Mouse (Mus musculus): Measurements from ENCODE around the gene Mpzl2. TPM values are rescaled to one million over a fixed set of nuclear protein-coding genes. Genes with fewer than 3 reads are reported as not detected.

Gene Mpzl2
- polyA plus RNA-seq (2017; shearing (Covaris generic)): under 1 TPM; 0.16 to 0.24 TPM

DNA sequence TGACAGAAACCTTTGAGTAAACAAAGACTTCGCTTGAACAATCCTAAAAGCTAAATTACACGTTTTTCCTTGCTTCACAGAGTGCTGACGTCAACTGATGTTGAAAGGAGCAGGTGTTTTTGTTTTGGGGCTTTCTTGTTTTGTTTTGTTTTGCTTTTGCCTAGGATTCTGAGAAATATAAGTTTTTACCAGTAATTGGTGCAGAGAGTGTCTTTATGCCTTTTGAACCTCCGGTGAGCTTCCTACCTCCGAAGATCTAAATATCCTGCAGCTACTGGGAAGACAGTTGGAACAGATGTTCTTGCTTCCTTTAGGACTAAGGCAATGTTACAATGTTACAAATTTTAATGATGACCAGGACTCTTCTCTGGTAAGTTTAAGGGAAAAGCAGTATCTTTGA lies at the start of gene Mpzl2:
Gene Mpzl2 (plus strand): TSS at position 301 of the 400 bp plus-strand sequence.
- ATAC-seq: no peak

DNA sequence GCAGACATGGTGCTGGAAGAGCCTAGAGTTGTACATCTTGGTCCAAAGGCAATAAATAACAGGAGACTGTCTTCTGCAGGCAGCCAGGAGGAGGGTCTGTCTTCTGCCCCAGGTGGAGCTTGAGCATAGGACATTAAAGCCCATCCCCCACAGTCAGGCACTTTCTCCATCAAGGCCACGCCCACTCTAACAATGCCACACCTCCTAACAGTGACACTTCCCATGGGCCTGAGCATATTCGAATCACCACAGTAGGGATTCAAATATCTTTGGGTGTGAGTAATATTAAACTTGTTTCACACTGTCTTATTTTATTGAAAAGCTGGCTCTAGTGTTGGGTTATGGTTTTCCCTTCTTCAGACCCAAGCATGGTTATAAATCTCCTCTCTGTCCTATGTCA lies 47.8 kb upstream of the Mpzl2 start:
- ATAC-seq: no peak

DNA sequence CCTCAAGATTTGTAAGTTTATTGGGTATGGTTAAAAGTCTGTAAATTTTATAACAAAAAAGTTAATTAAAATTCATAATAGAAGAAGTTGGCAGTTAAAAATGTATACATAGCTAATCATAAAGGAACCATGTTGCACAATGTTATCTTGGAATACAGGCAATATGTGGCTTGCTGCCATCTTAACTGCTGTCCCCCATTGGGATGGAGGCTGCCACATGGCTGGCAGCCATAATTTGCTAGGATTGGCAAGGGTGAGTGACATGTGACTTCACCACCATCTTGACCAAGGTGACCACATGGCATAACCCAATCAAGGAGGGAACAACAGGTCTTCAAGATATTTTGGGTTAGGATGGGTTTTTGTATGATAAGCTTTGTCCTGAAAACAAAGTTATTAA lies 47.3 kb upstream of the Mpzl2 start:
- ATAC-seq: no peak

DNA sequence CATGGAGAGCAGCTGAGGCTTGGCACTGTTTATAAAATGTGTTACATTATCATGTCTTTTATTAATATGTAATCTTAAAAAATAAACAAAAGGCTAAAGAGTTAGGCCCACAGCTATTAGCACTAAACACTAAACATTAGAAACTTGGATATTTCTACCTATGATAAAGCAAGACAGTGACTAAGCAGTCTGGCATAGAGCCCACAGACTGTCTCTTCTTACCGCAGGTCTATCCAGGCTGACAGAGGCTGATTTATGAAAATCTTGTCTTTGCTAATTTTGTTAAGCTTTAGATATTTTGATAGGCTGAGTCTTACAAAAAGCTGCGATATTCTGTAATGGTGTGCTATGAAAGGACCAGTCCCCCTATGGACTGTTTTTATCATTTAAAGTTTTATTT lies 46.3 kb upstream of the Mpzl2 start:
- no peak for ATAC-seq

DNA sequence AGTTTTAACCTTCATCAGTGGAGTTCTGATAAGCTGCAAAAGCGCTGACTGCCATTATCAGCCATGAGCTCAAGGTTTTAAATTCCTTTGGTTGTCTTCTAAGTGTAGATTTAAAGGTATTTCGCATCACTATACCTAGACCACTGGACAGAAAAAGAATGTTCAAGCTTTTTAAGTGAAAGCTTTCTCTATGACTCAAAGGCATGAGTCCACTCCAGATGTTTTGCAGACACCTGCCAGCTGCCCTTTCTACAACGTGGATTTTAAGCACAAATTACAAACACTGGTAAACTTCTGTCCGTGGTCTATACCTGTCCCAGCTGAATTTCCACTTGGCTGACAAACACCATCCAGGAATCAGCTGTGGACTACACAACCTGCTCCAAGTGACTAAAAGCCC lies 44.6 kb upstream of the Mpzl2 start:
- ATAC-seq: no peak

DNA sequence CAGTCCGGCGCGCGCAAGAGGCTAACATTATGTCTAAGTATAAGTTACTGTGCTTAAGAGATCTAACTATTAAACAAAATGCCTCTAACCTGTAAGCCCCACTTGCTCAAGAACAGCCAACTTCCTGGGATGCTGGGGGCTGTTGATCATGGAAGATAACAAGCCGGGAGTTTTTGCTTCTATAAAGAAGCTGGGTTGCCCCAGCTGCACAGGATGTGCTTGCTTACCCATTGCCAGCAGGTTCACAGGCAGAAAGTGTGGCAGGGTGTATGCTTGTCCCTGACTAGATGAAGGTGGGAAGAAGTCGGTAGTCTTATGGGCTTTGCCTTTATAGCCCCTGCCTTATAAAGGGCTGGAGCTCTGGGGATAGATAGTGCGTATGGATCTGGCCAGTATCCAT lies 43.0 kb upstream of the Mpzl2 start:
- peak; percentile 27 for ATAC-seq

DNA sequence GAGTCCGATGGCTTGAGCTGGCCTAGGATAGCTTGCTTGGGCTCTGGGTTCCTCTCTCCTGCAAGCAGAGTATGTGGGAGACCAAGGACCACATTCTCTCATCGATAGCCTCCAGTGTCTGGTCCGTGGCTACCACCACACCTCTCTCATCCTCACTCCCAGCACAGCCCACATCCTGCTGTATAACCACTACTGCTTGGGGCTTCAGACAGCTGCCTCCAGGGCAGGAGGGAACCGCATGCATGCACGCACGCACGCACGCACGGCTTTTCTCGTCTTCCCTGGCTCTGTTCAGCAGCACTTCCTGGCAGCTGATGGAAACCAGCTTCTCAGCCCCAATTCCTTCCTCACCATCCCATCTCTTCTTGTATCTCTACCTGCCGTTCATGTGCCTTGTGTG lies 41.5 kb upstream of the Mpzl2 start:
- ATAC-seq: peak; percentile 75

DNA sequence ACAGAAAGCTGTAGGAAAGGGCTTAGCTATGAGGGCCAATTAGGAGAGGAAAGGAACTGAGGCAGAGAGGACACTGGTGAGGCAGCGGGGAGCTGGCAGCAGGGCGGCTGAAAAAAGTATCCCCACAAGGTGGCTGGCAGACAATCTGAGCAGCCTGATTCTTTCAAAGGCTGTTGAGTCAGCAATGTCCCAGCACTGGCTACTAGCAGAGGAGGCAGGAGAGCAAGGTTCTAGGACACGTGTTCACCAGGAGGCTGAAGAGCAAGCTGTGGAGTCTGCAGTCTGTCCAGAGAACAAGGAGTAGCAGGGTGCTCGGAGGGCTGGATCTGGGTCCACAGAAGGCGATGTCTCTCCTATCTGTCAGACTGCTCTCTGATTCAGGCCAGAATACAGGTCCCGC lies 40.4 kb upstream of the Mpzl2 start:
- ATAC-seq: peak; percentile 25

DNA sequence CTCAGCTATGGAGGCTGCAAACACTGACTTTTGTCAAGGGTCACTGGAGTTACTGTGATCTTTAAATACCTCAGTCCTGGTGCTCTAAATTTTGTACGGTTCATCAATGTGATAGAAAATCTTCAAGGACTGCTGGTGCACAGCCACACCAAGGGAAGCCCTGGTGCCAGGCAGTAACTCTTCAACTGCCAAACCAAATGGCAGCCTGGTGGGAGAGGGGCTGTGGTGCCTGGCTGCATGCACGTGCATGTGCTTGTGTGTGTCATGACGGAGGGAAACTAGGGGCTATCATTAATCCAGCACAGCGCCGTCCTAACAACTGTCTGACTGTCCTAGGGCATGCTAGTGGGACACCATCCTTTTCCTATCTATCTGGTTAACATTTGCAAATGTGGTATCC lies 39.8 kb upstream of the Mpzl2 start:
- no peak for ATAC-seq

DNA sequence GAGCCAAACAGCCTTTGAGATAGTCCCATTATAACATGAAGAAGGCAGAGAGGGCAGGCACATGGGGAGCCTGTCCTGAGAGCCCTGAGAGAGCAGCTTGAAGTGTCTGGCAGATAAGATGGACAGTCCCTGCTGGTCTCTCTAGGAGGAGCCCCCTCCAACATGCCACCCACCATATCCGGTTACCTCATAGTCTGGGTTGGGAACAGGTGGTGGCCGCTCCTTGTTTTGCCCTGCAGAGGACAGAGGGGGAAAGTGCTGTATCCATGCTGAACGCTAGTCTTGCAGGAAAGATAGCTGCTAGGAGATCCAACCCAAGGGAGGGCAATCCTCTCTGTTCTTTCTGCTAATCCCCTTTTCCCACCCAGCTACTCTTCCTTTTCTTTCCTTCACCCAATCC lies 39.4 kb upstream of the Mpzl2 start:
- ATAC-seq: no peak

DNA sequence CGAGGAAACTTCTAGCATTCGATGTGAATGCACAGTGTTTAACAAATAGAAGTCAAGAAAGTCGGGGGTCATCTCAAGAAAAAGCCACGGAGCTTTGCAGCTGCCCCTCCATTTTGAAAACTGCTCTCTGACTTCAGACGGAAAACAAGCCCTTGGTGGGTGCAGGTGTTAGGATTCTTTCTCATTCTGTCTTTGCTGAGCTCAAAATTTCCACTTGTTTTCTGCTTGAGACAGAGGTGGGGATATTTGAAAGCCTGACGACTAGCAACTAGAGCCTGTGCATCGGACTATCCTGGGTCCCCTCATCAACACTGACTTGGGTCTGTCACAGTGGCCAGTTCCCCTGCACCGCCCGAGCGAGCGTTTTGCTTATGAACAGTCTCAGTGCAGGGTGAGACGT lies 32.2 kb upstream of the Mpzl2 start:
- no peak for ATAC-seq

DNA sequence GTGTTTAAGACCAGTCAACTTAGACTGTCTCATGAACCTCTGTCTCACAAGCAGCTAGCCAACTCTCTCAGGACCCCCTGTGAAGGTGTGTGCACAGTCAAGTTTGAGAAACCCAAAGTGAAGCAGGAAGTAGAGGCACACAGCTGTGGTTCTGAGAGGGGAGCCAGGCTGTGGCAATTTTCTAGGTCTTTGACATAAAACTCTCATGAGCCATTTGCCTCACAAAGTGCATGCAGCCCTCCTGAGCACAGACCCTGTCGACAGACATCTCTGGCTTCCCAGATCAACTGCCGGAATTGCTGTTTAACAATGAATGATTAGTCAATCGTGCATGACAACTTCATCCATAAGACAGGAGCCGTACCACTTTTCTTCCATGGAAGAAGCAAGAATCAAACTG lies 31.3 kb upstream of the Mpzl2 start:
- ATAC-seq: no peak

DNA sequence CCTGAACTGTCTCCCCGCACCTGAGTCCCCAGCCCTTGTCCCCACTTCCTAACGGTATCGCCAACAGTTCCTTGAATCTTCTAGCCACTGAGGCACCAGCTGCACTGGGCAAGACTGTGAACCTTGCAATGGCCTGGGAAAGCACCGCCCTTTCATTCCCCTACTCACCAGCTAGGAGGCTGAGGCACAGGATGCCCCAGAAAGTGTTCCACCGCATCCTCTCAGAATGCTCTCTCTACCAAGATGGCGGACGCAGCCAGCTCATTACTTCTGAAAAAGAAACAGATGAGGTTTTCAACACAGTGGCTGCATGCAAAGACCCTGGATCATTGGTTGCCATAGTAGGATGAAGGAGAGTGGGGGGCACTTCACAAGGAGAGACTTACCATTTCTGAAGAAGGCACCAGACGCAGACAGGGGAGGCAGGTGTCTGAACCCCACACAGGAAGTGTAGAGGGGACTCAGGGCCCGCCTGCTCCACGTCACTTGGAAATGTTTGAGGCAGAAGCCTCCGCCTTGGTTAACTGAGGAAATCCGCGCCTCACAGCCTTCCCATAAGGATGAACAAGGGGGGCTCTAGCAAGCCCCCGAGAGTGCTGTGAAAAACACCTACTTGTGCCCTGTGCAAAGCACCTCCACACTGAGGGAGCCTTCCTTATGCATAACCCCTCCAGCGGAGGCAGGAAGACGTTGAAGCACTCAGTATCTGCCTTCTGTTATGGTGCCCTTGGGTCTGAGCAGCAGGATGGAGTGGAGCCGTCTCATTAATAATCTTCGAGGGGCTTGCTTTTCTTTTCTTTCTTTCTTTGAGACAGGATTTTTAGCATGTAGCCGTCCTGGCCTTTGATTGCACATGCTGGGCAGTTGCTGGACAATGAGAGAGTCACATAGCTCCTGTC lies 30.2 kb upstream of the Mpzl2 start, which contains the start of gene Cd3e:
Gene Cd3e (minus strand): TSS at position 448 of the 899 bp plus-strand sequence.
- ATAC-seq: peak; percentile 86

DNA sequence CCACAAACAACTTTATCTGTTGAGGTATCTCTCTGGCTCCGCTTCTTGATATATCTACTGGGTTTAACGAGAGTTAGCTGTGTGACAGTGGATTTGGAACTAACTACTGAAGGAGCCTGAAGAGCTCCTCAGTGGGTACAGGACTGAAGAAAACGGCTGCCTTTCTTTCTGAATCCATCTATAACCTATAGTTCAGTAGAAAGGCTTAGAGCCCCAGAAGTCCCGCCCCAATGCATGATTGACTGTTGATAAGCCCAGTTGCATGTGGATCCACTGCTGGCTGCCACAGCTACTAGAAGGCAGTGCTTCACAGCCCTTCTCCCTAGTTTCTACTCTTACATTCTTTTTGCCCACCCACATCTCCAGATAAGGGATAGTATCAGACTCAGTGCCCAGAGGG lies 29.1 kb upstream of the Mpzl2 start:
- peak; percentile 50 for ATAC-seq

DNA sequence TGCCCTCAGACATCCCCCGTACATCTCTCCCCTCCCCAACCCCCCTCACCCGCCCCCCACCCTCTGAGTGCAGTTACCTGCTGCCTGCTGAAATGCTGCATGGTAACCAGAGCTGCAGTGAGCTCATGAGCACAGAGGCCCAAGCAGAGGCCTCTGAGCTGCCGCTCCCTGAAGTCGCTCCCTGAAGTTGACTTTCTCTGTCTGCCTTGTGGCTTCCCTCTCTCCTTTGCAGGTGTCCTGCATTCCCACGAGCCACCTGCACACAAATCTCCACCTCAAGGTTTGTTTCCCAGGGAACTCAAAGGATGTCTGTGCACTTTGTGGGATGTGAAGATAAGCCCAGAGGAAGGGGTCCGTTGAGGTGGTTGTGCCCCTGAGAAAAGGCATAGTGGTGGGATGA lies 28.3 kb upstream of the Mpzl2 start:
- no peak for ATAC-seq

DNA sequence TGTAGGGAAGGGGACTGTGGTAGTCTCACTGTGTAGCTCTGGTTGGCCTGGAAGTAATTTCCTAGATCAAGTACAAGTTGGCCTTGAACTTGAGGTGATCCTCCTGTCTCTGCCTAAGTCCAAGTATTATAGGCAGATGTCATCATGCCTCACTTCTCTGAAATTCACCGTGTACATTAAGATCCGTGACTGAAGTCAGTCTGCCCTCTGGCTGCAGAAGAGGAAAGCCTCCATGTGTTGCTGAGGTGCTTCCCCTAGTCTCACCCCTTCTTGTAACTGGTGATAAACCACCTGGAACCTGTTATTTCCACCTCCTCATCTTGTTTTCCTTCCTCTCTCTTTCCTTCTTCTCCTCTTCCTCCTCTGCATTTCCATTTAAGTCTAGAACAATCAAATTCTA lies 24.7 kb upstream of the Mpzl2 start:
- peak; percentile 71 for ATAC-seq

DNA sequence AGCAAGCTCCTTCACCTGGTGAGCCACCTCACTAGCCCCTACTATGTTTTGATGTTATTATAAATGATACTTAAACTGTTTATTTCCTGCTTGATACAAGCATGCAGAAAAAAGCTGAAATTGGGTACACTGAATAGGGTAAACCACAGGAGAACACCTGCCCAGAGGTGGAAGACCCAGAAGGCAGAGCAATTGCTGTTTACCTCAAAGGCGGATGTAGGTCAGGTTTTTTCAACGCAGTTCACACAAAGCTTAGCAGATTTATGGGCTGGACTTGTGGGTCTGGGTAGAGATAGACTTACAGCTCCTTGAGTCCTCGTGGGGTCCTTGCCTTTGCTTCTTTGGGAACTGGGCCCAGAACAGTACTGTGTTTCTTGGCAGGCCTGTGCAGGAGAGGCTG lies 23.8 kb upstream of the Mpzl2 start:
- no peak for ATAC-seq

DNA sequence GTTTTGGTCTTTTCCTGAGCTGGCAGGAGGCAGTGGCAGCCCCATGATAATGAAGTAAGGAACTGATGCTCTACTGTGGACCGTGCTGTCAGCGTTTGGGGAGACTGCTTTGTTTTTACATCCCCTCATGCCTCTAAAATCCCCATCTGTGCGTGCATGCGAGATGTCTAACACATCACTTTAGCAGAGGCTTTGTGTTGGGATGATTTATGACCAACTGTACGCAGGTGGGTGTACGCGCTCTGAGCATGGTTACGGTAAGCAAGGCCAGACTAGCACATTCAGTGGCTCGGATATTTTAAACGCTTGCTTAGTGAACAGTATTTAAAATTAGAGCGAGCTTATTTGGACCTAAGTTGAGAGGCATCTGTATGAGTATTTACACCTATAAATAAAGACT lies 21.6 kb upstream of the Mpzl2 start:
- no peak for ATAC-seq

DNA sequence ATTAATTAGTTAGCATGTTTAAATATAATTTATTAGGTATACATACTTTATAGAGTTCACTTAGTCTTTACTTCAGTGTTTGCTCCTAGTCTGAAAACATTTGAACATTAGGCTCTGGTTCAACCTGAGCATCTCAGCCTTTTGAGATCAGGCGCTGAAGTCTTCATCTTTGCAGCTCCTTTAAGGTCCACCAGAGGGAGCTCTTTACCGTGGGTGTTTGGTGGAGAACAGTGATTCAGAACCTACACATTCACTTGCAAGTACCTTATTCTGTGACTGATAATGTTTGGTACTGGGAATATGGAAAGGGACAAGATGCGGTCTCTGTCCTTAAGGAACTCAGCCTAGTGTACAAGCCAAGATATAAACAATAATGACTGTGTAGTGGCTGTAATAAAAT lies 16.8 kb upstream of the Mpzl2 start:
- ATAC-seq: peak; percentile 57

DNA sequence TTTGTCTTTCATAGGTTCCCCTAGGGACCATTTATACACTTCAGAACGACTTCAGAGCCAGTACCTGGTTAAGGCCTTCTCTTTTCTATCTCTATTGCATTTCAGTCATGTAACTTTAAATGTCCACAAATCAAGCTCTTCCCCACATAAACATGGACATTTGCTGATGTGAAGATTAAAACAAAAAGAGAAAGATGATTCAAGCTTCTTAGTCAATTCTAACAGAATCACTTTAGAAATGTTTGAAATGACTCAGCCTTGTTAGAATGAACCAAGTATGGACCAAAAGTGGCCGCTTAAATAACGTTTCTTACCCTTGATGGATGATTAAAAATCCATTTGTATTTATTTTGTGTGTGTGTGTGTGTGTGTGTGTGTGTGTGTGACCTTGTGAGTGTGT lies 16.0 kb upstream of the Mpzl2 start:
- ATAC-seq: no peak

DNA sequence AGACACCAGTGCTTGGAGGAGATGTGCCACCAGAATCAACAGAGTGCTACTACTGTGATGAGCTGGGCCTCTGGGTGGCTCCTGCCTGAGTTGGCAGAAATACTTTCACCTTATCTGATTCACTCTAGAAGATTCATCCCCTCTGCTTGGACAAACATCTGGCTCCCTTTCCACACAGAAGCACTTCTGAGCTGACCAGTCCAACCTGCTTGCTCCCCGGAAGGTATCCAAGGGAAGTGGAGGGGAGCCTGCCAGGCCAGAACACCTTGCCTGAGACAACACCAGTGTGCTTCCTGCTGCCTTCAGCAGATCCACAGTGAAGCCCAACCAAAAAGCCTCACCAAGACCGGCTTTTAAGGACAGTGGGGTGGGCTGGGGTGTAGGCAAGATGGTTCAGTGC lies 15.4 kb upstream of the Mpzl2 start:
- no peak for ATAC-seq

DNA sequence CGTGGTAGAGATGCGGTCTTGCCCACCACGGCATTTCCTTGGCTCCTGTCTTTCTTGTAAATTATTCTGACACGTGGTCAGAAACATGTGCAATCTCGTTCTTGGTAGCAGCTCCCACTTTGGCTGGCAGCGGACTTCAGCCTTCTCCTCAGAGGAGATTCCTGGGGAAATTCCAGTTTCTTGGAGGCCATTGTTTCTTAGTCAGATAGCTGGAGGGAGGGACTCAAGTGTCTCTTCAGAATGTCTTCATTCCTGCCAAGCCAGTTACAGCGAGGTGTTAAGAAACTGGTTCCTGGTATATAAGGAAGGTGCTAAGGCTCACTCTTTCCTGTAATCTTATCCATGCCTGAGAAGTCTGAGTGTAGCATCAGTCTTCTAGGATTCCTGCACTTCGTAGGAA lies 12.2 kb upstream of the Mpzl2 start:
- ATAC-seq: no peak

DNA sequence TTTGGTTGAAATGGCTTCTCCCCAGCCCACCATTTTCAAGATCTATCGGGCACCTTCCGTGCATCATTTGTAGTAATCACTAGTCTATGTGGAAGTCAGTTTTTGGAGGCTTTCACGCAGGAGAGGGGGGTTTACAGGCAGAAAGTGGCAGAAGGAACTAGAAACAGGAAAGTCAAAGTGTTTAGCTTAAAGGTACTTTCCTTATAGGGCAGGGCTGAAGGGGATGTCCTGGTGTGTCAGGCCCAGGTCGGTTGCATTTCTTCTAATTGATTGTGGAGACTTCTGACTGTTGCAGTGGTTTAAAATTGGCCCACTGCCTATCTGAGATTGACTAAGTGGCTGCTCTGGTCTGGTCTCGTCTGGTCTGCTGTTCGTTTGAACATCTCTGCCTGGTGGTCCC lies 9.3 kb upstream of the Mpzl2 start:
- ATAC-seq: no peak

DNA sequence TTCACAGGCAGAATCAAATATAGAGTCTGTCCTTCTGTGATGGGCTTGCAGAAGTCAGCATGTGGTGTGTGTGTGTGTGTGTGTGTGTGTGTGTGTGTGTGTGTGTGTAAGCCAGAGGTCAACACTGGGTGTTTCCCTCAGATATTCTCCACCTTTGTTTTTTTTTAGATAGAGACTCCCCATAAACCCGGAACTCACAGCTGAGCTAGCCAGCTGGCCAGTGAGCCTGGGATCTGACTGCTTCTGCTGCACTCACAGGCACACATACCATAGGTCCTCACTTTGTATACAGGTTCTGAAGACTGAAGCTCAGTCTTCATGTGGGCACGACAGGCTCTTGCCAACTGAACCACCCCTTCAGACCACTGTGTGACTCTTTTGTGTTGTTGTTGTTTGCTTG lies 7.3 kb upstream of the Mpzl2 start:
- ATAC-seq: no peak

DNA sequence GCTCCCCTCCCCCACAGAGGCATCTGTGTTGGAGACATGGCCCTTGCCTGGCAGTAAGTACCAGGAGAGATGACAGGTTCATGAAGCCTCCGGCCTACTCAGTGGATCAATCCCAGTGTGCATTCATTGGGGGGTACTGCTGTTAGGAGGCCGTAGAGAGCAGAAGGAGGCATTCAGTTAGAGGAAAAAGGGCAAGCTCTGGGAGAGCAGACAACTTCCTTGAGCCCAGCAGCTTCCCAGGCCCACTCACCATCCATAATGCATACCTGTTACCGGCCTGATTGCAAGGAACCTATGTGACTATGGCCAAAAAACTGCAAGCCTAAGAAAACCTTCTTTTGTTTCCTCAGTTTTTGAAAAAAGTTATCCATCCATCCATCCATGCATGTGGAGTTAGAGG lies 5.1 kb upstream of the Mpzl2 start:
- ATAC-seq: no peak

Data from CD4-positive, CD25-positive, alpha-beta regulatory T cell, adult 4 months (primary cell).